Mouse (Mus musculus): Measurements from ENCODE around the gene Bcl3. TPM values are rescaled to one million over a fixed set of nuclear protein-coding genes. Genes with fewer than 3 reads are reported as not detected.

Gene Bcl3
- total and polyA plus RNA-seq, 3 experiments: 3.2 to 25.2 (median 15.8) TPM

DNA sequence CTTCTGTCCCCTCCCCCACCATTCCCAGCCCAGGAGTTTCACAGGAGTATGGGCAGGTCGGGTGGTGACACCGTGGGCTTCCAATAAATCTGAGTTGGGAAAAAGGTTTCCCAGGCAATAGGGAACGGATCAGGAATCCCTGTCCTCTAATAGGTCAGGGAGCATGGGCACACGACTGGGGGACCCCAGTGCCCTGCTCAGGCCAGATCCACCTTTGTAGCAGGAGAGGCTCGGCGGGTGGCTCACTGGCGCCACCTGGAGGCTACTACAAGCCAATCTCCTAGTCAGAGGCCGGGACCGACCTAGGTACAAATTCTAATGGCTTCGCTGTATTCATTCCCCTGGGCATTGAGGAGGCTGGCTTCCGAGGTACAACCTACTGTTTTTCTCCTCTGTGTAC lies 21.0 kb upstream of the Bcl3 start:
- Histone ChIP-seq H3K4me3 (replicated peaks in 1 of 3; ENCODE audit: low read depth in 2 of 3, low read length in 2 of 3, poor library complexity in 1 of 3) (peak overlapping the region in 1 of 3 experiments; percentile 37), H3K4me2 (ENCODE audit: insufficient read depth, low read depth, poor library complexity, severe bottlenecking) (no peak overlapping the region), H3K9me3 (replicated peaks; ENCODE audit: low read length) (no peaks in the 10 kb centered on the region), H3K79me2 (replicated peaks; ENCODE audit: control insufficient read depth, extremely low read depth, insufficient read depth, poor library complexity, severe bottlenecking) (no peaks in the 10 kb centered on the region), H3K4me1 (ENCODE audit: control insufficient read depth in 1 of 2, insufficient read depth in 2 of 2) (peaks cover 10 to 53% of the 10 kb centered on the region in 2 experiments), H3K36me3 (replicated peaks in 1 of 2; ENCODE audit: control insufficient read depth in 1 of 2, insufficient read depth in 1 of 2, low read length in 1 of 2) (no peaks in the 10 kb centered on the region), H3K27ac (ENCODE audit: insufficient read depth, low read depth) (no peak overlapping the region), H3K27me3 (replicated peaks) (no peaks in the 10 kb centered on the region), H3K9ac (ENCODE audit: insufficient read depth, low read depth) (peak overlapping the region; percentile 34; the same call in 1 of the 2 replicates)
- dilution Hi-C loops (cut with MboI; ENCODE audit: extremely low pct_ligation_motif_present, extremely low pct_unique_long_range_greater_than_20kb, low sequenced_read_pairs) (no loop called here), in situ Hi-C loops (cut with MboI; ENCODE audit: low pct_ligation_motif_present, low pct_unique_long_range_greater_than_20kb, low sequenced_read_pairs) (loop anchor here (5.0 kb wide), 1 partner anchor 41 kb away; no protein-coding TSS in a partner anchor)
- TF ChIP-seq ETS1 (conservative IDR thresholded peaks at IDR 0.05; ENCODE audit: low read depth, low read length) (0 out of 2 replicates have a peak, but pooled peaks have one; percentile 29), UBTF (IDR thresholded peaks at IDR 0.05; ENCODE audit: low read depth, low read length) (no peak), ZNF384 (IDR thresholded peaks at IDR 0.05; ENCODE audit: low read depth, low read length) (no peak), MAZ (IDR thresholded peaks at IDR 0.05; ENCODE audit: low read depth, low read length) (0 out of 2 replicates have a peak, but pooled peaks have one; percentile 24), JUND (conservative IDR thresholded peaks at IDR 0.05; ENCODE audit: low read depth, low read length) (no peak), RAD21 (IDR thresholded peaks at IDR 0.05; ENCODE audit: low read depth, low read length) (peak; percentile 87), MYC (IDR thresholded peaks at IDR 0.05; ENCODE audit: low read depth, low read length) (0 out of 2 replicates have a peak, but pooled peaks have one; percentile 16), POLR2A (IDR thresholded peaks at IDR 0.05; ENCODE audit: low read depth, low read length) (no peak), CHD2 (IDR thresholded peaks at IDR 0.05; ENCODE audit: low read length) (peak; percentile 16; the same call in 1 of the 2 replicates), ELF1 (IDR thresholded peaks at IDR 0.05; ENCODE audit: low read depth, low read length) (no peak), RCOR1 (conservative IDR thresholded peaks at IDR 0.05; ENCODE audit: low read depth, low read length) (no peak), POLR2AphosphoS2 (IDR thresholded peaks at IDR 0.05; ENCODE audit: low read depth, low read length) (no peak), SMC3 (IDR thresholded peaks at IDR 0.05; ENCODE audit: low read depth, low read length) (peak; percentile 99), USF1 (IDR thresholded peaks at IDR 0.05; ENCODE audit: low read depth, low read length) (no peak), NELFE (IDR thresholded peaks at IDR 0.05; ENCODE audit: low read depth, low read length) (peak; percentile 60; the same call in 1 of the 2 replicates), GABPA (IDR thresholded peaks at IDR 0.05; ENCODE audit: insufficient replicate concordance, low read depth, low read length) (no peak), MXI1 (IDR thresholded peaks at IDR 0.05; ENCODE audit: low read depth, low read length) (no peak), TBP (conservative IDR thresholded peaks at IDR 0.05; ENCODE audit: low read depth, low read length) (no peak), MAFK (IDR thresholded peaks at IDR 0.05; ENCODE audit: insufficient replicate concordance, low read length) (no peak), KAT2A (IDR thresholded peaks at IDR 0.05; ENCODE audit: insufficient replicate concordance, low read length) (no peak), MEF2A (IDR thresholded peaks at IDR 0.05; ENCODE audit: borderline replicate concordance, low read depth, low read length) (peak; percentile 31; the same call in 1 of the 2 replicates), E2F4 (IDR thresholded peaks at IDR 0.05; ENCODE audit: insufficient replicate concordance, low read depth, low read length) (no peak), MAX (IDR thresholded peaks at IDR 0.05; ENCODE audit: low read length) (0 out of 2 replicates have a peak, but pooled peaks have one; percentile 26), PAX5 (IDR thresholded peaks at IDR 0.05; ENCODE audit: low read length) (no peak), BHLHE40 (IDR thresholded peaks at IDR 0.05; ENCODE audit: low read depth, low read length) (no peak), HCFC1 (IDR thresholded peaks at IDR 0.05; ENCODE audit: low read depth, low read length) (no peak), ZC3H11A (IDR thresholded peaks at IDR 0.05; ENCODE audit: low read depth, low read length) (peak; percentile 87), CTCF (conservative IDR thresholded peaks at IDR 0.05 in 1 of 2, IDR thresholded peaks at IDR 0.05 in 1 of 2; ENCODE audit: low read depth in 2 of 2, low read length in 2 of 2) (peak; percentile 77 to 94), SIN3A (IDR thresholded peaks at IDR 0.05; ENCODE audit: low read length) (peak; percentile 54), USF2 (conservative IDR thresholded peaks at IDR 0.05; ENCODE audit: low read depth, low read length) (no peak), IRF4 (IDR thresholded peaks at IDR 0.05; ENCODE audit: low read depth, low read length) (peak; percentile 63; the same call in 1 of the 2 replicates), CHD1 (IDR thresholded peaks at IDR 0.05; ENCODE audit: low read depth, low read length) (no peak), EP300 (IDR thresholded peaks at IDR 0.05; ENCODE audit: low read length) (no peak; the same call in 1 of the 2 replicates), JUN (IDR thresholded peaks at IDR 0.05; ENCODE audit: insufficient read depth, low read depth, low read length) (no peak), TCF12 (IDR thresholded peaks at IDR 0.05; ENCODE audit: low read depth, low read length) (0 out of 2 replicates have a peak, but pooled peaks have one; percentile 52), NRF1 (IDR thresholded peaks at IDR 0.05; ENCODE audit: low read depth, low read length) (0 out of 2 replicates have a peak, but pooled peaks have one; percentile 24)
- DNase-seq (ENCODE audit: extremely low read depth): peak; percentile 70

Measured in CH12.LX (cell line).